Mouse (Mus musculus): Measurements from ENCODE around the gene Fam19a1. TPM values are rescaled to one million over a fixed set of nuclear protein-coding genes. Genes with fewer than 3 reads are reported as not detected.
"Not testable (repeated sequence)": the region's sequence is repeated elsewhere in the genome, so short reads cannot be mapped to it uniquely, and the experiment has no call there.

The Fam19a1 gene
- polyA plus RNA-seq, 1 experiment from 2014 or later: 7.4 TPM

- H3K27me3 ChIP-seq: no peaks in the 10 kb centered on the region
- no peak within 1 kb of the TSS for H3K4me3 ChIP-seq
- H3K27ac ChIP-seq: no peak within 1 kb of the TSS
- no peak within 1 kb of the TSS for H3K4me2 ChIP-seq (replicated peaks)
- no peak for ATAC-seq (ENCODE audit: low FRiP score, low read depth)
- H3K4me1 ChIP-seq: no peaks in the 10 kb centered on the region
- no peaks in the 10 kb centered on the region for H3K9me3 ChIP-seq
- 83% methylated on average over 18 of the region's 18 CpGs for whole genome bisulfite sequencing
- H3K9ac ChIP-seq: no peak within 1 kb of the TSS
- no peaks in the 10 kb centered on the region for H3K36me3 ChIP-seq
These were observed 52.9 kb downstream of the Fam19a1 start, which contains the start of gene 1700123L14Rik for GRCm38 (mm10) chr6:96165818-96166379. 1700123L14Rik (minus strand) TSS chr6:96166243.

DNA sequence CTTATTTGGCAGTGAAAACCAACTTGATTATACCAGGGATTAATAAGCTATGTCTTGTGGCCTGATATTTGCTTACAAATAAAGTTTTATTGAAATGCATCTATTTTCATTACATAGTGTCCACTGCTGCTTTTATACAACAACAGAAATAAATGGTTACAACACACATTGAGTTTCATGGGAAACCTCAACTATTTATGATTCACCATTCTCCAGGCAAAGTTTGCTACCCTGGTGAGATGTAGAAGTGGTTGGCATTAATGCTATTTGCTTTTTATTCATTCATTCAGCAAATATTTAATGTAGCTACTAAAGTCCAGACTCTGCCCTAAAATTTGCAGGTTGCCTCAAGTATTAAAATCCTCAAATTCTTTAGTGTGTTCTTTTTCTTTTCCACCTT is 54.1 kb downstream of the Fam19a1 start:
- Histone ChIP-seq H3K4me2 (replicated peaks) (no peak overlapping the region), H3K4me3 (no peak overlapping the region), H3K9ac (no peak overlapping the region), H3K9me3 (no peaks in the 10 kb centered on the region), H3K27ac (no peak overlapping the region), H3K36me3 (no peaks in the 10 kb centered on the region), H3K4me1 (no peaks in the 10 kb centered on the region), H3K27me3 (no peaks in the 10 kb centered on the region)
- no peak for ATAC-seq (ENCODE audit: low FRiP score, low read depth)

- H3K4me1 ChIP-seq: no peaks in the 10 kb centered on the region
- no peaks in the 10 kb centered on the region for H3K9me3 ChIP-seq
- H3K27me3 ChIP-seq: no peaks in the 10 kb centered on the region
- H3K9ac ChIP-seq: no peak overlapping the region
- ATAC-seq (ENCODE audit: low FRiP score, low read depth): no peak
- H3K4me3 ChIP-seq: no peak overlapping the region
- no peak overlapping the region for H3K4me2 ChIP-seq (replicated peaks)
- no peaks in the 10 kb centered on the region for H3K36me3 ChIP-seq
- 66% methylated on average over 3 of the region's 3 CpGs for WGBS
- H3K27ac ChIP-seq: no peak overlapping the region
These were observed 60.7 kb downstream of the Fam19a1 start for GRCm38 (mm10) chr6:96173681-96174080.

GRCm38 (mm10) chr6:96178530-96178929 is 65.6 kb downstream of the Fam19a1 start:
- H3K4me2 ChIP-seq (replicated peaks): no peak overlapping the region
- ATAC-seq (ENCODE audit: low FRiP score, low read depth): no peak
- H3K27ac ChIP-seq: no peak overlapping the region
- H3K9ac ChIP-seq: no peak overlapping the region
- no peaks in the 10 kb centered on the region for H3K27me3 ChIP-seq
- H3K36me3 ChIP-seq: no peaks in the 10 kb centered on the region
- H3K4me3 ChIP-seq: no peak overlapping the region
- H3K4me1 ChIP-seq: no peaks in the 10 kb centered on the region
- H3K9me3 ChIP-seq: no peaks in the 10 kb centered on the region

DNA sequence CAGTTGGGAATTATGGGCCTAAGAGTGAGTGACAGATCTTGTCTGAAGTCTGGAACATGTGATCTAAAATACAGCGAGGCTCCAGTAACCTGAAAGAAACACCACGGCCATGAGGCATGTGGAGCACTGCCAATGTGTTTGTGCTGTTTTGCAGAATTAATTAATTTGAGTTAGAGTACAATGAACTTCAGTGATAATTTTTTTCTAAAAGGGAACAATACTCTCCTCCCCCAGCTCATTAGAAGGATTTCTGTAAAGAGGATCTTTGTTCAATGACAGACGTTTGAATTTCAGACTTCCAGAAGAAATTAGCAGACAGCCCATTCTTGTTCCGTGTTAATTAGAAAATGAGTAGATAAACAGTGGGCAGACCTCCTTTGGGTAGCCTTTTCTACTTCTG is 70.4 kb downstream of the Fam19a1 start:
- Histone ChIP-seq H3K4me3 (no peak overlapping the region), H3K9ac (no peak overlapping the region), H3K4me1 (no peaks in the 10 kb centered on the region), H3K4me2 (replicated peaks) (no peak overlapping the region), H3K36me3 (no peaks in the 10 kb centered on the region), H3K27me3 (no peaks in the 10 kb centered on the region), H3K27ac (no peak overlapping the region), H3K9me3 (no peaks in the 10 kb centered on the region)
- ATAC-seq (ENCODE audit: low FRiP score, low read depth): no peak
- WGBS: 60% methylated on average over 4 of the region's 4 CpGs

GRCm38 (mm10) chr6:96186517-96186916 is 73.6 kb downstream of the Fam19a1 start:
- H3K36me3 ChIP-seq: no peaks in the 10 kb centered on the region
- no peak overlapping the region for H3K27ac ChIP-seq
- no peaks in the 10 kb centered on the region for H3K27me3 ChIP-seq
- H3K9ac ChIP-seq: no peak overlapping the region
- H3K4me1 ChIP-seq: no peaks in the 10 kb centered on the region
- H3K4me2 ChIP-seq (replicated peaks): no peak overlapping the region
- ATAC-seq (ENCODE audit: low FRiP score, low read depth): no peak
- H3K4me3 ChIP-seq: no peak overlapping the region
- no peaks in the 10 kb centered on the region for H3K9me3 ChIP-seq
- WGBS: 55% methylated on average over 2 of the region's 2 CpGs

DNA sequence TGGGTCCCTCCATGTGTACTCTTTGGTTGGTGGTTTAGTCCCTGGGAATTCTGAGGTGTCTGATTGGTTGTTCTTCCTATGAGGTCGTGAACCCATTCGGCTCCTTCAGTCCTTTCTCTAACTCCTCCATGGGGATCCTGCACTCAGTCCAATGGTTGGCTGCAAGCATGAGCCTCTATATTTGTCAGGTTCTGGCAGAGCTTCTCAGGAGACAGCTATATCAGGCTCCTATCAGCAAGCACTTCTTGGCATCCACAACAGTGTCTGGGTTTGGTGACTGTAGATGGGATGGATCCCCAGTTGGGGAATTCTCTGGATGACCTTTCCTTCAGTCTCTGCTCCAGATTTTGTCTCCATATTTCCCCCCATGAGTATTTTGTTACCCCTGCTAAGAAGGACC is 86.0 kb downstream of the Fam19a1 start:
- H3K27ac ChIP-seq; H3K27me3 ChIP-seq; H3K9ac ChIP-seq; H3K4me2 ChIP-seq (replicated peaks); H3K9me3 ChIP-seq; H3K36me3 ChIP-seq; H3K4me3 ChIP-seq; H3K4me1 ChIP-seq; ATAC-seq (ENCODE audit: low FRiP score, low read depth): not testable (repeated sequence)
- WGBS: 88% methylated on average over 2 of the region's 2 CpGs

DNA sequence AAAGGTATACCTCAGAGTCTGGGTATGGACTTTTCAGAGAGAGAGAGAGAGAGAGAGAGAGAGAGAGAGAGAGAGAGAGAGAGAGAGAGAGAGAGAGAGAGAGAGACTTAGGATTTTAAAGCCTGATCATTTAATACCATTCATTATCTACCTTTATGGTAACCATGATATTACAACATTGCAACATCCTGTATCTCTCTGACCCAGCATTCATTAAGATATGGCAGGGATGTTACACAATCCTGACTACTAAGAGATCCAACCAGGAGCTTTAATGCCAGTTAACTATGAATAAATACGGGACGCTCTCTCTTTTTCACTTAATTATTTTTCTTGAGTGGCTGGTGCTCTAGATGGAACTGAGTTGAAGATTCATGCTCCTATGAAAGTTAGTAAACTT is 92.4 kb downstream of the Fam19a1 start:
- ATAC-seq (ENCODE audit: low FRiP score, low read depth): no peak
- no peak overlapping the region for H3K4me3 ChIP-seq
- no peaks in the 10 kb centered on the region for H3K36me3 ChIP-seq
- no peaks in the 10 kb centered on the region for H3K9me3 ChIP-seq
- whole genome bisulfite sequencing: 99% methylated on average over 2 of the region's 2 CpGs
- no peaks in the 10 kb centered on the region for H3K4me1 ChIP-seq
- H3K27ac ChIP-seq: no peak overlapping the region
- no peaks in the 10 kb centered on the region for H3K27me3 ChIP-seq
- H3K9ac ChIP-seq: no peak overlapping the region
- no peak overlapping the region for H3K4me2 ChIP-seq (replicated peaks)

- Histone ChIP-seq H3K4me2 (replicated peaks) (no peak overlapping the region), H3K27me3 (no peaks in the 10 kb centered on the region), H3K27ac (no peak overlapping the region), H3K4me3 (no peak overlapping the region), H3K9ac (no peak overlapping the region), H3K36me3 (no peaks in the 10 kb centered on the region), H3K4me1 (no peaks in the 10 kb centered on the region), H3K9me3 (no peaks in the 10 kb centered on the region)
- no peak for ATAC-seq (ENCODE audit: low FRiP score, low read depth)
These were observed 121.9 kb downstream of the Fam19a1 start for GRCm38 (mm10) chr6:96234806-96235205.

GRCm38 (mm10) chr6:96244320-96244719 is 131.4 kb downstream of the Fam19a1 start:
- no peak overlapping the region for H3K4me3 ChIP-seq
- no peak for ATAC-seq (ENCODE audit: low FRiP score, low read depth)
- WGBS: 81% methylated on average over 3 of the region's 3 CpGs

GRCm38 (mm10) chr6:96252001-96252400 is 139.0 kb downstream of the Fam19a1 start:
- WGBS: 31% methylated on average over 3 of the region's 3 CpGs

More at GRCm38 (mm10) chr6:96244320-96244719, 131.4 kb downstream of the Fam19a1 start:
- Histone ChIP-seq H3K27ac (no peak overlapping the region), H3K36me3 (no peaks in the 10 kb centered on the region), H3K9me3 (no peaks in the 10 kb centered on the region), H3K4me1 (no peaks in the 10 kb centered on the region), H3K9ac (no peak overlapping the region), H3K4me2 (replicated peaks) (no peak overlapping the region), H3K27me3 (no peaks in the 10 kb centered on the region)

GRCm38 (mm10) chr6:96254815-96255214 is 141.9 kb downstream of the Fam19a1 start:
- peak; percentile 59; the same call in 1 of the 2 replicates for ATAC-seq (ENCODE audit: low FRiP score, low read depth)
- Histone ChIP-seq H3K4me1 (peaks cover 12% of the 10 kb centered on the region; the same call in 1 of the 2 replicates), H3K27me3 (no peaks in the 10 kb centered on the region), H3K4me2 (replicated peaks) (no peak overlapping the region), H3K4me3 (no peak overlapping the region), H3K9me3 (no peaks in the 10 kb centered on the region), H3K36me3 (no peaks in the 10 kb centered on the region), H3K9ac (no peak overlapping the region), H3K27ac (no peak overlapping the region)
- 18% methylated on average over 2 of the region's 2 CpGs for WGBS

More at GRCm38 (mm10) chr6:96252001-96252400, 139.0 kb downstream of the Fam19a1 start:
- no peaks in the 10 kb centered on the region for H3K36me3 ChIP-seq
- H3K4me2 ChIP-seq (replicated peaks): no peak overlapping the region
- no peaks in the 10 kb centered on the region for H3K9me3 ChIP-seq
- H3K27ac ChIP-seq: no peak overlapping the region
- peaks cover 12% of the 10 kb centered on the region; the same call in 1 of the 2 replicates for H3K4me1 ChIP-seq
- no peaks in the 10 kb centered on the region for H3K27me3 ChIP-seq
- no peak overlapping the region for H3K9ac ChIP-seq
- H3K4me3 ChIP-seq: no peak overlapping the region
- no peak for ATAC-seq (ENCODE audit: low FRiP score, low read depth)

GRCm38 (mm10) chr6:96258651-96259050 is 145.7 kb downstream of the Fam19a1 start:
- no peak overlapping the region for H3K4me3 ChIP-seq
- H3K9me3 ChIP-seq: no peaks in the 10 kb centered on the region
- H3K27ac ChIP-seq: no peak overlapping the region
- ATAC-seq (ENCODE audit: low FRiP score, low read depth): no peak
- H3K4me2 ChIP-seq (replicated peaks): no peak overlapping the region
- no peaks in the 10 kb centered on the region for H3K36me3 ChIP-seq
- H3K27me3 ChIP-seq: no peaks in the 10 kb centered on the region
- 77% methylated on average over 3 of the region's 3 CpGs for WGBS
- H3K9ac ChIP-seq: no peak overlapping the region
- H3K4me1 ChIP-seq: peaks cover 22% of the 10 kb centered on the region; the same call in 1 of the 2 replicates

Data from limb, embryonic 13.5 days (tissue).